Mouse (Mus musculus) CH12.LX (cell line): Measurements from ENCODE around the gene Gm20388. TPM values are rescaled to one million over a fixed set of nuclear protein-coding genes. Genes with fewer than 3 reads are reported as not detected.

Experiments used
- DNase-seq: peaks from one replicate; pipeline ENCODE4 v3.0.0-alpha.2; 2013; ENCODE audit errors: extremely low read depth
- H3K27ac ChIP-seq: 2 replicates; pipeline ENCODE4 v1.5.1; 2012; ENCODE audit warnings: low read depth, mild to moderate bottlenecking, control low read depth, moderate library complexity; ENCODE audit not compliant: insufficient read depth
- H3K27me3 ChIP-seq: replicated peaks from 2 replicates; pipeline ENCODE3; 2012; ENCODE audit warnings: inconsistent platforms
- H3K36me3 ChIP-seq, 2 experiments: replicated peaks in 1 of 2; 2 replicates each; pipeline versions ENCODE3 to v1.6.1; 2012; ENCODE audit warnings: inconsistent platforms in 1 of 2, low read length in 1 of 2, mild to moderate bottlenecking in 1 of 2, mixed read lengths in 1 of 2, moderate library complexity in 1 of 2; ENCODE audit not compliant: control insufficient read depth in 1 of 2, insufficient read depth in 1 of 2
- H3K4me1 ChIP-seq, 2 experiments: 2 replicates each; pipeline ENCODE4 v1.6.1; 2012; ENCODE audit warnings: inconsistent platforms in 1 of 2, moderate library complexity in 1 of 2; ENCODE audit not compliant: insufficient read depth in 2 of 2, control insufficient read depth in 1 of 2
- H3K4me2 ChIP-seq: 2 replicates; pipeline ENCODE4 v1.6.1; 2012; ENCODE audit warnings: low read depth, mild to moderate bottlenecking, control low read depth; ENCODE audit not compliant: poor library complexity, insufficient read depth, severe bottlenecking
- H3K4me3 ChIP-seq, 3 experiments: fragments of 150-350 bp in 1 of 3; sonication (generic) in 1 of 3; replicated peaks in 1 of 3; 2 replicates each; pipeline versions ENCODE3 to v1.5.1; 2011 to 2012; ENCODE audit warnings: low read depth in 2 of 3, low read length in 2 of 3, mild to moderate bottlenecking in 2 of 3, moderate library complexity in 2 of 3, control low read depth in 1 of 3, improper control_type of control experiment in 1 of 3, inconsistent platforms in 1 of 3, mixed read lengths in 1 of 3; ENCODE audit not compliant: poor library complexity in 1 of 3
- H3K79me2 ChIP-seq: replicated peaks from 2 replicates; pipeline ENCODE4 v1.6.1; 2012; ENCODE audit warnings: mild to moderate bottlenecking, moderate library complexity; ENCODE audit not compliant: control insufficient read depth, poor library complexity, insufficient read depth, severe bottlenecking; ENCODE audit errors: extremely low read depth
- H3K9ac ChIP-seq: 2 replicates; pipeline ENCODE4 v1.6.1; 2012; ENCODE audit warnings: low read depth, mild to moderate bottlenecking, control low read depth, moderate library complexity; ENCODE audit not compliant: insufficient read depth
- H3K9me3 ChIP-seq: replicated peaks from 2 replicates; pipeline ENCODE3; 2012; ENCODE audit warnings: low read length, inconsistent platforms, mixed read lengths
- CHD2 ChIP-seq: IDR thresholded peaks from 2 replicates; pipeline ENCODE4 v1.6.1; 2011; ENCODE audit warnings: low read length, improper control_type of control experiment
- ELF1 ChIP-seq: IDR thresholded peaks from 2 replicates; pipeline ENCODE4 v1.6.1; 2014; ENCODE audit warnings: low read depth, mild to moderate bottlenecking, inconsistent platforms, low read length, improper control_type of control experiment
- EP300 ChIP-seq: IDR thresholded peaks from 2 replicates; pipeline ENCODE4 v1.6.1; 2011; ENCODE audit warnings: low read length, improper control_type of control experiment
- ETS1 ChIP-seq: conservative IDR thresholded peaks from 2 replicates; pipeline ENCODE4 v1.6.1; 2012; ENCODE audit warnings: low read depth, mild to moderate bottlenecking, inconsistent platforms, low read length, improper control_type of control experiment, moderate library complexity
- HCFC1 ChIP-seq: IDR thresholded peaks from 2 replicates; pipeline ENCODE4 v1.6.1; 2012; ENCODE audit warnings: low read depth, mild to moderate bottlenecking, inconsistent platforms, low read length, improper control_type of control experiment
- JUN ChIP-seq: IDR thresholded peaks from 2 replicates; pipeline ENCODE4 v1.6.1; 2011; ENCODE audit warnings: low read depth, mild to moderate bottlenecking, low read length, improper control_type of control experiment, moderate library complexity; ENCODE audit not compliant: insufficient read depth
- JUND ChIP-seq: conservative IDR thresholded peaks from 2 replicates; pipeline ENCODE4 v1.6.1; 2011; ENCODE audit warnings: low read depth, low read length, improper control_type of control experiment
- KAT2A ChIP-seq: IDR thresholded peaks from 2 replicates; pipeline ENCODE4 v1.6.1; 2012; ENCODE audit warnings: low read length, improper control_type of control experiment, inconsistent platforms; ENCODE audit not compliant: insufficient replicate concordance
- MAX ChIP-seq: IDR thresholded peaks from 2 replicates; pipeline ENCODE4 v1.6.1; 2011; ENCODE audit warnings: low read length, improper control_type of control experiment
- MXI1 ChIP-seq: IDR thresholded peaks from 2 replicates; pipeline ENCODE4 v1.6.1; 2011; ENCODE audit warnings: mild to moderate bottlenecking, low read depth, low read length, improper control_type of control experiment
- MYC ChIP-seq: IDR thresholded peaks from 2 replicates; pipeline ENCODE4 v1.6.1; 2011; ENCODE audit warnings: low read depth, mild to moderate bottlenecking, improper control_type of control experiment, low read length
- PAX5 ChIP-seq: IDR thresholded peaks from 2 replicates; pipeline ENCODE4 v1.6.1; 2012; ENCODE audit warnings: low read length, inconsistent platforms, mixed read lengths
- POLR2A ChIP-seq: IDR thresholded peaks from 2 replicates; pipeline ENCODE4 v1.6.1; 2011; ENCODE audit warnings: low read depth, mild to moderate bottlenecking, improper control_type of control experiment, low read length
- POLR2AphosphoS2 ChIP-seq: IDR thresholded peaks from 2 replicates; pipeline ENCODE4 v1.6.1; 2011; ENCODE audit warnings: low read depth, low read length, improper control_type of control experiment
- RCOR1 ChIP-seq: conservative IDR thresholded peaks from 2 replicates; pipeline ENCODE4 v1.6.1; 2012; ENCODE audit warnings: low read depth, mild to moderate bottlenecking, inconsistent platforms, low read length, improper control_type of control experiment
- SIN3A ChIP-seq: IDR thresholded peaks from 2 replicates; pipeline ENCODE4 v1.6.1; 2012; ENCODE audit warnings: low read length, improper control_type of control experiment, inconsistent platforms
- SMC3 ChIP-seq: IDR thresholded peaks from 2 replicates; pipeline ENCODE4 v1.6.1; 2011; ENCODE audit warnings: low read depth, low read length, improper control_type of control experiment
- UBTF ChIP-seq: IDR thresholded peaks from 2 replicates; pipeline ENCODE4 v1.6.1; 2012; ENCODE audit warnings: low read depth, mild to moderate bottlenecking, inconsistent platforms, low read length, improper control_type of control experiment, moderate library complexity
- USF1 ChIP-seq: IDR thresholded peaks from 2 replicates; pipeline ENCODE4 v1.6.1; 2014; ENCODE audit warnings: low read depth, mild to moderate bottlenecking, inconsistent platforms, low read length, improper control_type of control experiment
- USF2 ChIP-seq: conservative IDR thresholded peaks from 2 replicates; pipeline ENCODE4 v1.6.1; 2011; ENCODE audit warnings: low read depth, low read length, improper control_type of control experiment
- ZMIZ1 ChIP-seq: IDR thresholded peaks from 2 replicates; pipeline ENCODE4 v1.6.1; 2012; ENCODE audit warnings: low read depth, mild to moderate bottlenecking, inconsistent platforms, low read length, improper control_type of control experiment
- ZNF384 ChIP-seq: IDR thresholded peaks from 2 replicates; pipeline ENCODE4 v1.6.1; 2012; ENCODE audit warnings: low read depth, low read length, improper control_type of control experiment, inconsistent platforms
- dilution Hi-C: fragments of 300-500 bp; cut with MboI; formaldehyde crosslinking; loops from 2 replicates; pipeline ENCODE4 v1.14.3; 2020; ENCODE audit warnings: low sequenced_read_pairs; ENCODE audit not compliant: extremely low pct_unique_long_range_greater_than_20kb, extremely low pct_ligation_motif_present
- in situ Hi-C: fragments of 300-500 bp; cut with MboI; formaldehyde crosslinking; loops from 3 replicates; pipeline ENCODE4 v1.14.3; 2019; ENCODE audit warnings: low sequenced_read_pairs, low pct_ligation_motif_present, low pct_unique_long_range_greater_than_20kb, mixed read lengths
- polyA plus RNA-seq: library from polyadenylated mRNA; unstranded; fragments of >175 nt; gene quantifications from 2 replicates; pipeline ENCODE4 v1.2.1, GENCODE M21; 2012; ENCODE audit warnings: low read depth; ENCODE audit not compliant: insufficient read length
- total RNA-seq, 2 experiments: library from RNA; depleted of rRNA; stranded (reverse); fragments of 300-350 nt in 1 of 2; fragments of >200 nt in 1 of 2; gene quantifications; 2 replicates each; pipeline ENCODE4 v1.2.3; 2012 to 2014

Gm20388 gene
- total and polyA plus RNA-seq, 3 experiments = 14.8 to 26.3 (median 22.2) TPM

DNA sequence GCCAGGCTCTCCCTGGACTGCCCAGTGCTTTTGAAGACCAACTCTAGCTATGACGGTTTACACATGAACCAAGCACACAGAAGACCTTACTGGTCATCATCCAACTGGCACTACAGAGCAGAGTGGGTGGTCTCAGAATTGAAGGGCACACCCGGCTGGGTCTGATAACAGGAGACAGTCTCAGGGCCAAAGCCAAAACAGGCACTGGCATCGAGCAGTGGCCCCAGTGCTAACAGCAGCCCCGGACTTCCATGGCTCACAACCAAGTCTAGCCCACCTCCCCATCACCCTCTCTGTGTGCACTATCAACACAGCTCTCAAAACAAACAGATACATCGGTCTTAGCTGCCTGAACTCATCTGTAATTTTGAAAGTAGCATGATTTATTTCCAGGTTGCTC lies 1995.2 kb downstream of the Gm20388 start:
- Histone ChIP-seq H3K36me3 (peaks cover 46 to 57% of the 10 kb centered on the region in 2 experiments), H3K4me1 (peaks cover 18 to 41% of the 10 kb centered on the region in 2 experiments), H3K27ac (0 out of 2 replicates have a peak overlapping the region, but pooled peaks have one; percentile 12), H3K27me3 (no peaks in the 10 kb centered on the region), H3K79me2 (peaks cover 81% of the 10 kb centered on the region), H3K4me2 (peak overlapping the region; percentile 68), H3K4me3 (peak overlapping the region; percentile 79 to 100 (median 98)), H3K9ac (peak overlapping the region; percentile 89), H3K9me3 (no peaks in the 10 kb centered on the region)
- TF ChIP-seq ZMIZ1 (no peak), HCFC1 (no peak), ELF1 (no peak), ETS1 (no peak), POLR2A (no peak; the same call in 1 of the 2 replicates), SMC3 (no peak), RCOR1 (no peak), USF1 (no peak), UBTF (no peak), JUND (no peak), POLR2AphosphoS2 (no peak), PAX5 (no peak), KAT2A (no peak)
- in situ Hi-C loops = loop anchor here (5.0 kb wide), 1 partner anchor 54 kb away; no protein-coding TSS in a partner anchor
- dilution Hi-C loops = no loop called here
- no peak for DNase-seq

DNA sequence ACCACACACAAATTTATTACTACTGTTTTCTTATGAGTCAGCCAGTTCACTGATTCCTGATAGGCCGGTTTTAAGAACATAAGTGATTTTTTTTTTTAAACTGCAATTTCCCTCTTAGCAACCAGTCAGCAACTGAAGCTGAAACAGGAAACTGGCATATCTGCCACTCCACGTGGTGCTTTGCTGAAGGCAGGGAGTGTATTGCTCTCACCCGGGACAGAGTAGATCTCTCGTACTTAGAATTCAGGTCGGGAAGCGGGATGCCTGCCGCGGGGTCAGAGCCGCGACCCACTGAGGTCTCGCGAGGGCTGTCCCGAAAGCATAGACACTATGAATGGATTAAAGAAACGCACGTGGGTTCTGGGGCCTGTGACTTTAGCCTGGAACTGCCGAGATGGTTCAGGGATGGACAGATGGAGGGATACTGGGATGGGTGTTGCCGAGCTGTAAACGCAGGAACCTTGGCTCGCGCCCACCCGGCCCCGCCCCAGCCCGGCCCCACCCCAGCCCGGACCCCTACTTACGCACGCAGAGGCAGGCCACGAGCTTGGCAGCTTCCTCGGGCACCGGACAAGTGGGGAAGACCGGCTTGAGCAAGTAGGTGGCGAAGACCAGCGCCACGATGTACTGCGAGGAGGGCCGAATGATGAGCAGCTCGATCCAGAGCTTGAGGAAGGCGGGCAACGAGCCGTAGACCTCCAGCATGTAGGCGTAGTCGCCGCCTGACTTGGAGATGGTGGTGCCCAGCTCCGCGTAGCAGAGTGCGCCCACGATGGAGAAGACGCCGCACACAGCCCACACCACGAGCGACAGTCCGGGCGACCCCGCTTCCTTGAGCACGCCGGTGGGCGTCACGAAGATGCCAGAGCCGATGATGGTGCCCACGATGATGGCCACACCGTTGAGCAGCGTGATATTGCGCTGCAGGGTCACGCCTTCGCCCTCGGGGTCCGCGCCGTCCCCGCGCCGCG lies 1996.2 kb downstream of the Gm20388 start:
- Histone ChIP-seq H3K9me3 (no peaks in the 10 kb centered on the region), H3K36me3 (peaks cover 37 to 47% of the 10 kb centered on the region in 2 experiments), H3K79me2 (peaks cover 72% of the 10 kb centered on the region), H3K27ac (peak overlapping the region; percentile 37)
- DNase-seq = peak; percentile 45
- TF ChIP-seq USF2 (no peak), UBTF (no peak), ZNF384 (peak; percentile 55), HCFC1 (peak; percentile 21; the same call in 1 of the 2 replicates), MAX (peak; percentile 89), MYC (peak; percentile 88), ZMIZ1 (no peak), MXI1 (peak; percentile 98), JUN (no peak), CHD2 (peak; percentile 49; the same call in 1 of the 2 replicates), SIN3A (peak; percentile 89), EP300 (no peak)
- TF ChIP-seq, all 38 proteins: peak for 7
- in situ Hi-C loops (loop anchor here (5.0 kb wide), 1 partner anchor 55 kb away; no protein-coding TSS in a partner anchor), dilution Hi-C loops (no loop called here)
- H3K4me3 ChIP-seq = peak overlapping the region; percentile 79 to 100 (median 98)
- H3K4me2 ChIP-seq = peak overlapping the region; percentile 13; the same call in 1 of the 2 replicates
- H3K9ac ChIP-seq = peak overlapping the region; percentile 89
- no peaks in the 10 kb centered on the region for H3K27me3 ChIP-seq
- H3K4me1 ChIP-seq = peaks cover 22 to 41% of the 10 kb centered on the region in 2 experiments
